Mouse (Mus musculus) R1 (cell line): ENCODE data around the gene Med15.
"Not testable (repeated sequence)": the region's sequence is repeated elsewhere in the genome, so short reads cannot be mapped to it uniquely, and the experiment has no call there.

Experiments
- DNase-seq: peaks from one replicate; pipeline ENCODE4 v3.0.0-alpha.2; 2018; ENCODE audit warnings: low read depth, low spot score

Gene Med15

GRCm38 (mm10) chr16:17732841-17733340 lies at the start of gene Med15:
Med15 (minus strand) TSS chr16:17732891.
- DNase-seq, result no peak

DNA sequence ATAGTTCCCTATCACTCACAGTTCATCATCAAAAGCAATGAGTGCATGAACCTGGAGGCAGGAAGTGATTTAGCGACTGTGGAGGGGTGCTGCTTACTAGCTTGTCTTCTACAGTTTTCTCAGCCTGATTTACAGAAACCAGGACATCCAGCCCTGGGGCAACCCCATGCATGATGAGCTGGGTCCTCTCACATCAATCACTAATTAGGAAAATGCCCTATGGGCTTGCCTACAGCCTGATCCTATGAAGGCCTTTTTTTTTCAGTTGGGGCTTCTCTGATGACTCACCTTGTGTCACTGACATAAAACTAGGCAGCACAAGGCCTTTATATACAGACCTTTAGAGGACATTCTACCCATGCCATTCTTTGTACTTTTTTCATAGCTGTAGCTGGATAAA lies 47.0 kb upstream of the Med15 start:
- no peak for DNase-seq

GRCm38 (mm10) chr16:17778223-17778622 lies 45.5 kb upstream of the Med15 start:
- DNase-seq, result no peak

- DNase-seq, result peak; percentile 65
Observed at GRCm38 (mm10) chr16:17776828-17777227, 44.1 kb upstream of the Med15 start.

GRCm38 (mm10) chr16:17771117-17771865 lies 38.6 kb upstream of the Med15 start:
- DNase-seq, result no peak

- no peak for DNase-seq
Observed at GRCm38 (mm10) chr16:17768834-17769233, 36.1 kb upstream of the Med15 start.

DNA sequence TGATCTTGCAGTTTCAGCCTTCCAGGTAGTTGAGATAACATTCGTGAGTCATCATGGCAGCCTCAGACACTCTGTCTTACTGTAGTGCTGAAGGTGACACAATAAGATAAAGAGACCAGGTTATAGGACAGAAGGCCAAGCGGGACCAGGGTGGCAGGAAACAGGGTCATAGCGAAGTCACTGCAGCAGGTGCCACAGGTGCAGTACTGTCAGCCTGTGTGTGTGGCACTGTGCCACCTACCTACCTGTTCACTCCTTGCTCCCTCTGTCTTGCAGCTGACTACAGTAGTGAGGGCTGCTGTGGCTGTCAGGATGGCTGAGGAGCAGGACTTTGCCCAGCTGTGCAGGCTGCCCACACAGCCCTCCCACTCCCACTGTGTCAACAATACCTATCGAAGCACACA lies 31.4 kb upstream of the Med15 start:
- DNase-seq, result no peak

- DNase-seq, result no peak
Observed at GRCm38 (mm10) chr16:17761074-17761473, 28.4 kb upstream of the Med15 start.

- DNase-seq, result peak; percentile 88
Observed at GRCm38 (mm10) chr16:17760657-17761056, 28.0 kb upstream of the Med15 start.

GRCm38 (mm10) chr16:17759813-17760321 lies 27.2 kb upstream of the Med15 start:
- peak; percentile 46 for DNase-seq

- peak; percentile 93 for DNase-seq
Observed at GRCm38 (mm10) chr16:17759344-17759773, 26.7 kb upstream of the Med15 start, which contains the start of gene Klhl22. Klhl22 (plus strand) TSS chr16:17759618.

GRCm38 (mm10) chr16:17758902-17759301 lies 26.2 kb upstream of the Med15 start:
- no peak for DNase-seq

GRCm38 (mm10) chr16:17757756-17758155 lies 25.1 kb upstream of the Med15 start:
- DNase-seq, result no peak

- DNase-seq, result no peak
Observed at GRCm38 (mm10) chr16:17753686-17754085, 21.0 kb upstream of the Med15 start.

DNA sequence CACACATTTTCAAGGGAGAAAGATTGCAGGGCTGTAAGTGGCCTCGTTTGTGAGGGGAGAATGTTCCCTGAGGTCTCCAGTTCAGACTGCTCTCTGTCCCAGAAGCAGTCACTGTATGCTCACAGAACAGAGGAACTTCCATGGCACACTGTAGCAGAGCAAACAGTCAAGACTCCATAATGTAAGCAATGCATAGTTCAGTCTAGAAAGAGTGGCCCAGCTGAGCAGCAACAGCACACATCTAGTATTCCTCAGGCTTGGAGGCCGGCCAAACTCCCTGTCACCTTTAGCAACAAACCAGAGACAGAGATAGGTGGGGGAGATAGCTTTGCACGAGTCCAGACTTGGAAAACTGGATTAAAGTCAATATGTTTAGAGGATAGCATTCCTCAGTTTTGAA lies 20.3 kb upstream of the Med15 start:
- no peak for DNase-seq

- DNase-seq, result no peak
Observed at GRCm38 (mm10) chr16:17745067-17745466, 12.4 kb upstream of the Med15 start.

DNA sequence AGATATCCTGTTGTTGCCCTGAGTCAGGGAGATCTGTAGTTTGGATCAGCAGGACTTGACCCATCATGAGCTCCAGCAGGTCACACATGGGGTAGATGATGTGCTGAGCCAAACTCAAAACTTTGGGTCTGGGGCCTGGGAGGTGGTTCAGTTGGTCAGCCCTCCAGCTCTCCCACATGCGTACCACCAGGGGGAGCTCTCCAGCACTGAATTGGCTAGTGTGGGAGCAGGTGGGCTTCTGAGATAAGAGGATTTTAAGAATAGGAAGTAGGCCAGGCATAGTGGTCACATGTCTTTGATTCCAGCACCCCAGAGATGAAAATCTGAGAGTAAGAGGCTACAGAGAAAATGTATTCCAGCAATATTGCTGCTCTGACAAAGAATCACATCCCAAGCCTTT lies 11.8 kb upstream of the Med15 start:
- DNase-seq, result peak; percentile 78

DNA sequence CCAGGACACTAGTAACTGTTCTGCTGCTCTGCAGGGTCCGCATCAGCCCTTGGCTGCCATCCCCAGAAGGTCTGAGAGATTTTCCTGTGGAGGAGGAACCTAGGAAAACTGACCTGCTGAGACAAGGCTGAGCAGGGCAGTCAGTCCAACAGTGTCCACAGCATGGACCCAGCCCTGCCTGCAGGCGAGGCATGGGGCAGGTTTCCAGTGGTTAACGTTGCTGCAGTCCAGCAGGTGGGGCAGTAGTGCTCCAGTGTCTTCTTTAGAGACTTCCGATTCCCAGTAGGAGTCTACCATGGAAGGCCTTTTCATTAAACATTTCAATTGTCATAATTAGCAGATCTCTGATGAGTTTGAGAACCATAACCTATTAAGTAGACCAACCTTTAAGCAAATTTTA lies 10.6 kb upstream of the Med15 start:
- DNase-seq, result no peak

- DNase-seq, result no peak
Observed at GRCm38 (mm10) chr16:17742810-17743209, 10.1 kb upstream of the Med15 start.

- no peak for DNase-seq
Observed at GRCm38 (mm10) chr16:17740080-17740479, 7.4 kb upstream of the Med15 start.

- no peak for DNase-seq
Observed at GRCm38 (mm10) chr16:17736156-17736555, 3.5 kb upstream of the Med15 start.

GRCm38 (mm10) chr16:17734872-17735271 lies 2.2 kb upstream of the Med15 start:
- DNase-seq, result not testable (repeated sequence)

- DNase-seq, result no peak
Observed at GRCm38 (mm10) chr16:17733646-17734045, 955 bp upstream of the Med15 start.
